Mouse (Mus musculus) left cerebral cortex, adult 18-20 months (tissue): ENCODE measurements around the gene Magi2. TPM values are rescaled to one million over a fixed set of nuclear protein-coding genes. Genes with fewer than 3 reads are reported as not detected.

Experiments used
- DNase-seq, 2 experiments: peaks; one replicate each; pipeline ENCODE4 v3.0.0; 2021 to 2022; ENCODE audit warnings: low spot score in 2 of 2, mixed read lengths in 1 of 2
- total RNA-seq, 2 experiments: library from RNA; stranded (reverse); gene quantifications; 2 replicates each; pipeline ENCODE4 v1.2.3; 2021

Magi2 gene
- total RNA-seq, 2 experiments from 2014 or later: 125 to 134 TPM

DNA sequence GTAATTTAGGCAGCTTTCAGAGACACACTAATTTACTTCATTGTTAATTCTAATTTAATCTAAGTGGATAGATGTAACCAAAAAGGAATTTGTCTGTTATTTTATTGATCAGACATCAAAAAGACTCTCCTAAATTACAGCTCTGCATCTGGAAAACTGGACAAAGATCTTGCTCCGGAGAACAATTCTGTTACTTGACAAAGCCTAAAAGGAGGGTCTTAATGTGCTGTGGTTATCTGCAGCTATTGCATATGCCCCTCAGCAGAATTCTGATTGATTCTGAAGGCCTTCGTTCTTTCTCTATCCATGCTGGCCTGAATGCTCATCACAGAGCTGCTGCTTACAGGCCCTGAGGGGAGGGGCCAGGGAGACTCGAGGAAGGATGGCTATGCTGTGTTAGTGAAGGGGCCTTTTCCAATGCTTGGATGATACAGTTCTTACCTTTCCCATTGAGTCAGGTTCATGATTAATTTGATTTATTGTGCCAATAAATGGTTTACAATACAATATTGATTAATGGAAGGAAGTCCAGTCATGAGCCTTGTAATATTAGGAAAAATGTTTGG lies 842.2 kb downstream of the Magi2 start:
- no peak for DNase-seq

GRCm38 (mm10) chr5:20074101-20074500 lies 847.3 kb downstream of the Magi2 start:
- no peak for DNase-seq

GRCm38 (mm10) chr5:20074867-20075266 lies 848.0 kb downstream of the Magi2 start:
- no peak for DNase-seq

DNA sequence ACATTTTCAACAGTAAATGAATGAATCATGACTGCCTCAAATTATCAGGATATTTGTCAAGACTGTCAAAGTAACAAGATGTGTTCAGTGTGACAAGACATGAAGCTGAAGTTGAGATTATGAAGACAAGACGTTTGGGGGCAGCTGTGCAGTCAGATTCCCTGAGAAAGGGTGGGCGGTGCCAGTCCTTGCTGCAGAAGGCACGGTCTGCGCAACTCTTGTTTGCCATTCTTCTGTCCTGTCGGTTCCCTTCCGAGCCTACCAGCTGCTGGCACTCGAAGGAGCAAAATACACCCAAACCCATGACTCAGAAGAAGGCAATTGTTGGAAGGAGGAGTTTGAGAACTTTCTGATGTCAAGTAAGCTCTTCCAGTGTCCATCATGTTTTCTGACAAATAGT lies 852.1 kb downstream of the Magi2 start:
- DNase-seq: peak; percentile 26 to 46

DNA sequence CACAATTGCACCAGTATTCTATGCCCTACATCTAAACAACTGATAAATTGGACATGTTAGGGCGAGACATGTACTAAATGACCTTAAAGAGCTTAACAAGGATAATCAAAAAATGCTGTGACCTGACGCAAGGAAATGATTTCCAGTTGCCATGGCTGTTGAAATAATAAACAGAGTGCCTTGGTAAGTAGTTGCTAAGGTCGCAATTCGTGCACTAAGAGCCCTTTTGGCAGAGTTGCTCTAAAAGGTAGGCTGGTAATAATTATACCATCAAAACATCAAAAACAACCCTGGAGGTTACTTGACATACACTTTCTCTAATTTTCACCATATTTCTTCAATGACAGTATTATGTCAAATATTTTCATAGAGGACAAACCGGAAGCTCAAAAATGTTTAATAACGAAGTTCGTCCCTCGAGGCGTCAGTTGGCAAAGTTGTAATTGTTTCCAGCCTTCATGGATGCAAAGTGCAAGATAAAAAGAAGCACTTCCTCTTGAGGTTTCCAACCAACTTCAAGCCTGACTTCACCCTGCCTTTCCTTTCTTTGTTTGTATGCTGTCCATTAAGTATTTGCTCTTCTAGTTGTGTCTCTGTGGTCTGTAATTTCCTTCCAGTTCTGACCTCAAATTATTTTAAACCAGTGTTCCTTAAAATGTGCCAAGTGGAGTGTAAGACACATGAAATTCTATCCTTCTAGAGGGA lies 853.9 kb downstream of the Magi2 start:
- DNase-seq: no peak

GRCm38 (mm10) chr5:20082368-20082767 lies 855.5 kb downstream of the Magi2 start:
- no peak for DNase-seq

DNA sequence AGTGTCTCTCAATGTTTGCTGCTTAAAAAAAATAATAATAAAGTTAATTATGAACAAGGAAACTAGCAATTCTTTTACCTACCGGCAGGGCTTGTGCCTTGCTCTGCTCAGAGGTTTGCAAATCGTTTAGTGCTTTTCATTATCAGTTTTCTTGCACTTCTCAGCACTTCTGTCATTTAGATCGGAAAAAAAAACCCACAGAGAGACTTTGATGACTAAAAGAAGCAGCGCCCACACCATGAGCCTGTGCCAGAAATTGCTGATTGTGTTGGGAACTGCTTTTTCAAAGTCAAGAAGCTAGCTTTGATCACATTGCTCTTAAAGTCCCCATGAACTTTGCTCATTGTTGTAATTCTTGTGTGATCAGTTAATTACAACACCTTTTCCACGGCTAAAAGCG lies 860.2 kb downstream of the Magi2 start:
- peak; percentile 35 to 37 for DNase-seq

GRCm38 (mm10) chr5:20103869-20104268 lies 877.0 kb downstream of the Magi2 start:
- DNase-seq: no peak

DNA sequence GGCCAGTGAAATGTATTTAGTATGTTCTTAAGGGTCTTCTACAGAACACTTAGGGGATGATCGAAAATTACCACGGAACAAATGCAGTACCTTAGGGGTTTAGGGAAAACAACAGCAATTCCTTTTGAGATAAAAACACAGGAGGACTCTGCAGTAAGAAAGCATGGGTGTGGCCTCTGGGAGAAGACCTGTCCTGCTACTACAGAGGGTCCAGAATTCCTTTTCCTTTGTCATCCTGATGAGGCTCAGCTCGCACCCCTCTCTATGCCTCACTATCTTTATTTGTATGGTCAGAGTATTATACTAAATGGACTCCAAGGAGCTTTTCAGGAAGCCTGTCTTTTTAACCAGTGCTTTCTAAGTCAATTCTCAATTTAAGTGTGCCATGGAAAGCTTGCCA lies 877.7 kb downstream of the Magi2 start:
- no peak for DNase-seq

GRCm38 (mm10) chr5:20109496-20109895 lies 882.7 kb downstream of the Magi2 start:
- peak; percentile 49 to 65 for DNase-seq

DNA sequence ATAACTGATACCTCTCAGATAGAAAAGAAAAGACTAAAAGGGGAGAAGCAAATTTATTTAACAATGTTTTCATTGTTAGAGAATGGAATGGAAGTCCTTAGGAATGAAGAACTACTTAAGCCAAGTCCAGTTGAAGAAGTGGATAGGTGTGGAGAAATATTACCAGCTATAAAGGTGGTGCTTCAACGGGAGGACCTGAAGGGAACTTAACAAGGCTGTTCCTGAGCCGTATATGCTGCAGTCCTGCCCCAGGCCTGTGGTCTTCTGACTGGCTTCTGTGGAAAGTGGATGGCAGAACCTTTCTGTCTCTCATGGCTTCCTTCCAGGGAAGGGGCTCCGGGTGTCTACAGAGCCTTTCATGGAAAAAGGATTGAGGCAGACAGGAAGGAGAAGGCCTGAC lies 890.3 kb downstream of the Magi2 start:
- no peak for DNase-seq

DNA sequence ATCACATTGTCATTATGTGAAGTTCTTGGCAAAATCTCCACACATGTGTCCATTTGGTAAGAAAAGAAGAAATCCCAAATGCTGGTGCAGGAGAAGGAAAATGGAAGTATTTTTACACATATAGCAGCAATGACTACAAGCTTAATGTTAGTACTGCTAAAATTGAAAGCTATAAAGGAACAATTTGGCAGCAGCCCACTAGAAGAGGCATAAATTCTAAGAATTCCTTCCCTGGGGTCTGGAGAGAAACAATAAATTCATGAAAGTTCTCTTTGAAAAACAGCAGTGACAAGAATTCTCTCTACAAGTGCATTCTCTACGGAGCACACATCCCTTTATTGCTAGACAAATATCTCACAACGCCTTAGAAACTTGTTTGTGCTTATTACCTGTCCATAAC lies 913.4 kb downstream of the Magi2 start:
- DNase-seq: no peak

DNA sequence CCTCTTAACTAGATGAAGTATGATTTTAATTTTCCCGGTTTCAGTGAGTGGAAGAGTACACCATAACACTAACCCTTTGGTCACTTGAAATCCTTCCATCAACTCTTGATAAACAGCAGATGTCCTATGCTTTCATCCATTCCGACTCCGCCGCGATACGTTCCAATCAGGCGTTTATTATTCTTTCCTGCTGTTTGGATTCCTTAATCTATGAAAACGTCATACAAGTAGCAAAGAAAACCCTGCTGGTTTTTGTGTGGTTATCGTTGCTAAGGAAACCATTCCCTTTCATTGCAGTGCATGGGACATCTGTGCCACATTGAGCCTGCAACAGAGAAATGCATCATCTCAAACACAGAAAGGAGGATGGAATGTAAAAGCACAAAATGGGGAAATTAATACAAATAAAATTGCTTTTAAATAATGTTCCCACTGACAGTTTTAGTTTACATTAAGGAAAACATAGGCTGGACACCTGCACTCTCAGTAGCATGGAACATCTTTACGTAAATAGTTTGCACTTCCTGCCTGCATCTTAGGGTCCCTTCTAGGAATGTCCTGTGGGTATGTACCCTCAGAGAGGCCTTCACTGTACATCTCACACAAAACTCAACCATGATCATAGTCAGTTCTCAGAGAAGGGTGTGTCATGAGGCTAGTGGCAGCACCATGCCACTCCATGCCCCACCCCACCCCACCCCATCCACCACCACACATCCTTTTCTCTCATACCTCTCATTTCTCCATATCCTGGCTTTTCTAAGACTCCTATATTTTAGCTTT lies 914.0 kb downstream of the Magi2 start:
- DNase-seq: peak; percentile 4 to 10

DNA sequence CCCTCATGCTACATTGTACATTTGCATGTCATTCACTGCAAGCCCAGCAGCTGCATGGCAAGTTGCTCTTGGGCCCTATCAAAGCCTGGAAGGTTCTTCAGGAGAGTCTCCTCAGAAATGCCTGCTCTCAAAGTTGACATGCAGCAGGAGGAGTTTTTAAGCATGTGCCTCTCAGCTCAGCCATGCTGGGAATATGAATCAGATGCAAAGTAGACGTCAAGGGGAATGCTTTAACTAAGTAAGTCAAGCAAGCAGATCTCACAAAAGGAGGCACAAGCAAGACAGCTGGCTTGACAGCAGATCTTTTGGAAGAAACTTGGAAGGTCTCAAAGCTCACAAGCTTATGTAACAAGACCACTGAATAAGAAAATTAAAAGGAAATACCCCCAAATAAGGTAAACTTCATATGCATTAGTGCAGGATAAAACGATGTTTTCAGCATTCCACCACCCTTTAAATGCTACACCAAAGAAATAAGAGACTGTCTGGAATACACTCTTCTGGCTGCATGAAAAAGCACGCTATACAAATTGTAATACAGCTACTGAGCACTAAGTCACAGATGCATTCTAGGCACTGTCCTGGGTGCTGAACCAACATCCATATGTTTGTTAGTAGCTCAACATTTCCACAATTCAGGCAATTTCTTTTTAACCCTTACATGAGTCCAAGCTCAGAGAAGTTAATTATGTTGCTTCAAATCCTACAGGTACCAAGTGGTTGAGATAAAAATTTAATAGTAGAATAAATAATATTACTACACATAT lies 926.7 kb downstream of the Magi2 start:
- no peak for DNase-seq

DNA sequence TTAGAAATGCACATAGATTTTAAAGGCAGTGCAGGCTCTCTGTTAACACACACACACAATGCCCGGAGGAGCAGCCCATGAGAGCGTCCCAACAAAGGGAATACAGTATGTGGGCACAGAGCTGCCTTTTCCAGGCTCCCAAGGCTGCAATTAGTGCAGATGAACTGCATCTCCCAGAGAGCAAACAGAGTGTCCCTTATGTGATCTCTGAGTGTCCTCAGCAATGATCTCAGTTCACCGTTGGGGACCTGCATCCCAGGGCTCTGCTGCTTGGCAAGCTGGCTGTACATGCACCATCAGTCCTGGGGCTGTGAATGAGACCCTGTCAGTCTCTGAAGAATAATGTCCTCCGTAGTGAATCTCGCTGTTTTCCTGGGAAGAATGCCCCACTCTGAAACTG lies 969.9 kb downstream of the Magi2 start:
- no peak for DNase-seq

GRCm38 (mm10) chr5:20197395-20197794 lies 970.6 kb downstream of the Magi2 start:
- no peak for DNase-seq

GRCm38 (mm10) chr5:20201348-20201747 lies 974.5 kb downstream of the Magi2 start:
- no peak for DNase-seq

GRCm38 (mm10) chr5:20208110-20208509 lies 981.3 kb downstream of the Magi2 start:
- DNase-seq: no peak

GRCm38 (mm10) chr5:20213299-20213698 lies 986.5 kb downstream of the Magi2 start:
- DNase-seq: no peak

DNA sequence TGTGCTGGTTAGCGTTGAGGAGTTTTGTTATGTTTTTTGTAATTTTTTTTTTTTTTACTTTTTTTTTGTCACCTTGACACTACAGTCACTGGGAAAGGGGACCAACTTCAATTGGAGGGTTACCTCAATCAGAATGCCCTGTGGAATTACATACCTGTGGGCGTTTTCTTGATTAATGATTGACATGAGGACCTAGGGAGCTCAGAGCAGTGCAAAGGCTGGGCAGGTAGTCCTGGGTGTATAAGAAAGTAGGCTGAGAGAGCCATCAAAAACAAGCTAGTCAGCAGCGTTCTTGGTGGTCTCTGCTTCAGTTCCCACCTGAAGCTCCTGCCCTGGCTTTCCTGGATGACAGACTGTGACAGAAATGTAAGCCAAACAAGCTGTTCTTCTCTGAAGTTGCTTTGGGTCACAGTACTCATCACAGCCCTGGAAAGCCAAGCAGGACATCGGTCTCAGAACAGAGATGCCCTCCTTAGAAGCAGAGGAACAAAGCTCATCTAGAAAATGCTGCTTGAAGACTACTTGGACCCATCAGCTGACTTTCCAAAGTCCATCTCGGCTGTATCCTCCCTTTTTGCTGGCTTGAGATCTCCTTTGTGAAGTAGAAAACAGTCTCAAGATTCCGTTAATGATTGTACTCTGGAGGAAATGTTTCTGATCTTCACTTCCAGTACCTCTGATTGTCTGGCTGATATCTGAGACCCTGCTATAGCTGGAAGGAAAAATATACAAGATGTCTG lies 999.8 kb downstream of the Magi2 start:
- no peak for DNase-seq
